Mouse (Mus musculus): ENCODE results near the gene Lcn8. TPM values are rescaled to one million over a fixed set of nuclear protein-coding genes. Genes with fewer than 3 reads are reported as not detected.

Lcn8 gene
- not detected in 2 replicates for polyA plus RNA-seq (2015; fragmentation: Nextera tagmentation; extraction: Ambion mirVana)

- H3K27ac ChIP-seq (ENCODE audit: low read depth, low read length): no peak within 1 kb of the TSS
- H3K9me3 ChIP-seq (ENCODE audit: control insufficient read depth, low read length): no peaks in the 10 kb centered on the region
- H3K27me3 ChIP-seq (replicated peaks; ENCODE audit: control insufficient read depth, insufficient read depth, low read length): no peaks in the 10 kb centered on the region
- H3K9ac ChIP-seq (ENCODE audit: low read depth, low read length): no peak within 1 kb of the TSS
- no peak within 1 kb of the TSS for H3K4me2 ChIP-seq (ENCODE audit: low read length)
- no peak for ATAC-seq
- WGBS: 82% methylated on average over 2 of the region's 2 CpGs
- H3K4me1 ChIP-seq (ENCODE audit: control insufficient read depth, insufficient read depth, low read depth, low read length): no peaks in the 10 kb centered on the region
- no peak within 1 kb of the TSS for H3K4me3 ChIP-seq (ENCODE audit: low read length)
- no peaks in the 10 kb centered on the region for H3K36me3 ChIP-seq (ENCODE audit: control insufficient read depth, insufficient read depth, low read length)
Observed at GRCm38 (mm10) chr2:25652902-25653301, at the start of gene Lcn8. Gene Lcn8 (plus strand): TSS chr2:25653120.

DNA sequence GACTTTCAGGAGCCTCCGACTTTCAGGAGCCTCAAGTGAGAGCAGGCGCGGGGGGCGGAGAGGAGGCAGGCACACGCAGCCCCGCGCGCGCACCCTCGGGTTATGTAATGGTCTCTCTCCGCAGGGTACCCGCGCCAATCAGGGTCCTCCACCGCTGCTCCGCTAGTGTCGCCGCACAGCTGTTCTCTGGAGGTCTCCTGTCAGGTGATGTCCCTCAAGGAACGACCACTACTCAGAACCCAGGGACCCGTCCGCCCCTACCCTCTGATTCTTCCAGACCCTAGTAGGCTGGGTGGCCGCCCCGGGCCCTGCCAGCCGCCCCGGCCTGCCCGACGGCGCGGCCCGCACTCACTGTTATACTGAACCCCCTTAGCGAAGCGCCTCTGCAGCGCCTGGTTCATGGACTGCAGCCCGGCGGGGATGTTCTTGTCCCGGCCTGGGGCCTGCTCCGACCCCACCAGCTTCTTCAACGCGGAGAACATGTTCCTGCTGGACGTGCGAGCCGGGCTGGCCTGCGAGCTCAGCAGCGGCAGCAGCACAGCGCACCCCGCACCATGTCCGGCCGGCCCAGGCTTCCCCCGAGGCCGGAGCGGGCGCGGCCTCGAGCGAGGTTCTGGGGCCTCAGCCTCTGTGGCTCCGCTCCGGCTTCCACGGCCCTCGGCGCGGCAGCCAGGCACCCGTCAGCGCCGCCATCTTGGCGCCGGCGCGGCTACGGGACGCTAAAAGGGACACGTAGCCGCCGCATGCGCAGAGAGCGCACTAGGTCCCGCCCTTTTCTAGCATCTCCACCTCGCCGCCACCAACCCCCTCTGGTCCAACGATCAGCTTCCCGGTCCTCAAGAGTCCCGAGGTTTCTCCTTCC is 44.9 kb upstream of the Lcn8 start, which contains the start of gene Rabl6:
TSS of gene Rabl6 (minus strand) at position 761 of the 862 bp plus-strand sequence.
- peak within 1 kb of the TSS; percentile 93 for H3K27ac ChIP-seq (ENCODE audit: low read depth, low read length)
- 1% methylated on average over 75 of the region's 80 CpGs for WGBS
- peak within 1 kb of the TSS; percentile 66 for H3K4me2 ChIP-seq (ENCODE audit: low read length)
- H3K4me3 ChIP-seq (ENCODE audit: low read length): peak within 1 kb of the TSS; percentile 100
- no peaks in the 10 kb centered on the region for H3K36me3 ChIP-seq (ENCODE audit: control insufficient read depth, insufficient read depth, low read length)
- ATAC-seq: peak; percentile 94
- no peaks in the 10 kb centered on the region for H3K27me3 ChIP-seq (replicated peaks; ENCODE audit: control insufficient read depth, insufficient read depth, low read length)
- peak within 1 kb of the TSS; percentile 99 for H3K9ac ChIP-seq (ENCODE audit: low read depth, low read length)
- H3K9me3 ChIP-seq (ENCODE audit: control insufficient read depth, low read length): no peaks in the 10 kb centered on the region
- H3K4me1 ChIP-seq (ENCODE audit: control insufficient read depth, insufficient read depth, low read depth, low read length): peaks cover 22% of the 10 kb centered on the region

GRCm38 (mm10) chr2:25608671-25609070 is 44.2 kb upstream of the Lcn8 start:
- Histone ChIP-seq H3K4me1 (ENCODE audit: control insufficient read depth, insufficient read depth, low read depth, low read length) (peaks cover 22% of the 10 kb centered on the region), H3K4me2 (ENCODE audit: low read length) (peak overlapping the region; percentile 66), H3K36me3 (ENCODE audit: control insufficient read depth, insufficient read depth, low read length) (no peaks in the 10 kb centered on the region), H3K9ac (ENCODE audit: low read depth, low read length) (peak overlapping the region; percentile 99), H3K9me3 (ENCODE audit: control insufficient read depth, low read length) (no peaks in the 10 kb centered on the region), H3K27me3 (replicated peaks; ENCODE audit: control insufficient read depth, insufficient read depth, low read length) (no peaks in the 10 kb centered on the region), H3K27ac (ENCODE audit: low read depth, low read length) (peak overlapping the region; percentile 93), H3K4me3 (ENCODE audit: low read length) (peak overlapping the region; percentile 100)
- WGBS: 70% methylated on average over 10 of the region's 10 CpGs
- no peak; the same call in 1 of the 2 replicates for ATAC-seq

GRCm38 (mm10) chr2:25616398-25616797 is 36.5 kb upstream of the Lcn8 start:
- Histone ChIP-seq H3K4me3 (ENCODE audit: low read length) (peak overlapping the region; percentile 4; the same call in 1 of the 2 replicates), H3K36me3 (ENCODE audit: control insufficient read depth, insufficient read depth, low read length) (no peaks in the 10 kb centered on the region), H3K4me1 (ENCODE audit: control insufficient read depth, insufficient read depth, low read depth, low read length) (peaks cover 9% of the 10 kb centered on the region), H3K9me3 (ENCODE audit: control insufficient read depth, low read length) (no peaks in the 10 kb centered on the region), H3K9ac (ENCODE audit: low read depth, low read length) (no peak overlapping the region), H3K27me3 (replicated peaks; ENCODE audit: control insufficient read depth, insufficient read depth, low read length) (peaks cover 21% of the 10 kb centered on the region), H3K27ac (ENCODE audit: low read depth, low read length) (no peak overlapping the region), H3K4me2 (ENCODE audit: low read length) (peak overlapping the region; percentile 11; the same call in 1 of the 2 replicates)
- no peak for ATAC-seq
- WGBS: 18% methylated on average over 22 of the region's 22 CpGs

GRCm38 (mm10) chr2:25617578-25617977 is 35.3 kb upstream of the Lcn8 start, which contains the start of gene Ccdc183:
Gene Ccdc183 (minus strand): TSS chr2:25617678.
- Histone ChIP-seq H3K4me3 (ENCODE audit: low read length) (no peak within 1 kb of the TSS), H3K4me1 (ENCODE audit: control insufficient read depth, insufficient read depth, low read depth, low read length) (peaks cover 13% of the 10 kb centered on the region), H3K27me3 (replicated peaks; ENCODE audit: control insufficient read depth, insufficient read depth, low read length) (peaks cover 21% of the 10 kb centered on the region), H3K9ac (ENCODE audit: low read depth, low read length) (no peak within 1 kb of the TSS), H3K4me2 (ENCODE audit: low read length) (no peak within 1 kb of the TSS), H3K27ac (ENCODE audit: low read depth, low read length) (no peak within 1 kb of the TSS), H3K36me3 (ENCODE audit: control insufficient read depth, insufficient read depth, low read length) (no peaks in the 10 kb centered on the region), H3K9me3 (ENCODE audit: control insufficient read depth, low read length) (no peaks in the 10 kb centered on the region)
- no peak for ATAC-seq
- 86% methylated on average over 3 of the region's 3 CpGs for WGBS

DNA sequence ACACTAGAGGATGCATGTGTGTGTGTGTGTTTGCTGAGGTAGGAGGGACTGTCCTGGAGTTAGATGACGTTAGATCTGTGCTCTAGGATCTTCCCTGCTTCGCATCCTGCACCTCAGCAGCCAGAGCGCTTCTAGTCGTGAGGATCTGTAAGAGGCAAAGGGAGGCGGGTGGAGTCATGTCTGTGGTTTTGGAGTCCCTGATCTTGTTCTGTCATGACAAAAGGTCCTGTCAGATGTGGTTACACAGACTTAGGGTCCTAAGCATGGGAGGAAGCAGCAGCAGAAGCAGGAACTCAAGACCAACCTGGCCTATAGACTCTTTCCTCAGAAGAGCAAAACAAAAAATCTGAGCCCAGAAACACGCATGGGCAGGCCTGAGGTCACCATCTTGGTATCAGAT is 32.5 kb upstream of the Lcn8 start:
- Histone ChIP-seq H3K36me3 (ENCODE audit: control insufficient read depth, insufficient read depth, low read length) (no peaks in the 10 kb centered on the region), H3K4me2 (ENCODE audit: low read length) (no peak overlapping the region), H3K27ac (ENCODE audit: low read depth, low read length) (no peak overlapping the region), H3K27me3 (replicated peaks; ENCODE audit: control insufficient read depth, insufficient read depth, low read length) (peaks cover 19% of the 10 kb centered on the region), H3K9me3 (ENCODE audit: control insufficient read depth, low read length) (no peaks in the 10 kb centered on the region), H3K9ac (ENCODE audit: low read depth, low read length) (no peak overlapping the region), H3K4me1 (ENCODE audit: control insufficient read depth, insufficient read depth, low read depth, low read length) (peaks cover 13% of the 10 kb centered on the region), H3K4me3 (ENCODE audit: low read length) (no peak overlapping the region)
- no peak for ATAC-seq
- WGBS: 84% methylated on average over 6 of the region's 6 CpGs

GRCm38 (mm10) chr2:25620852-25621228 is 32.1 kb upstream of the Lcn8 start:
- Histone ChIP-seq H3K4me3 (ENCODE audit: low read length) (peak overlapping the region; percentile 63), H3K4me1 (ENCODE audit: control insufficient read depth, insufficient read depth, low read depth, low read length) (peaks cover 13% of the 10 kb centered on the region), H3K4me2 (ENCODE audit: low read length) (peak overlapping the region; percentile 89), H3K27ac (ENCODE audit: low read depth, low read length) (no peak overlapping the region), H3K9me3 (ENCODE audit: control insufficient read depth, low read length) (no peaks in the 10 kb centered on the region), H3K36me3 (ENCODE audit: control insufficient read depth, insufficient read depth, low read length) (no peaks in the 10 kb centered on the region), H3K9ac (ENCODE audit: low read depth, low read length) (peak overlapping the region; percentile 78; the same call in 1 of the 2 replicates), H3K27me3 (replicated peaks; ENCODE audit: control insufficient read depth, insufficient read depth, low read length) (peaks cover 14% of the 10 kb centered on the region)
- no peak for ATAC-seq
- WGBS: 88% methylated on average over 4 of the region's 4 CpGs

DNA sequence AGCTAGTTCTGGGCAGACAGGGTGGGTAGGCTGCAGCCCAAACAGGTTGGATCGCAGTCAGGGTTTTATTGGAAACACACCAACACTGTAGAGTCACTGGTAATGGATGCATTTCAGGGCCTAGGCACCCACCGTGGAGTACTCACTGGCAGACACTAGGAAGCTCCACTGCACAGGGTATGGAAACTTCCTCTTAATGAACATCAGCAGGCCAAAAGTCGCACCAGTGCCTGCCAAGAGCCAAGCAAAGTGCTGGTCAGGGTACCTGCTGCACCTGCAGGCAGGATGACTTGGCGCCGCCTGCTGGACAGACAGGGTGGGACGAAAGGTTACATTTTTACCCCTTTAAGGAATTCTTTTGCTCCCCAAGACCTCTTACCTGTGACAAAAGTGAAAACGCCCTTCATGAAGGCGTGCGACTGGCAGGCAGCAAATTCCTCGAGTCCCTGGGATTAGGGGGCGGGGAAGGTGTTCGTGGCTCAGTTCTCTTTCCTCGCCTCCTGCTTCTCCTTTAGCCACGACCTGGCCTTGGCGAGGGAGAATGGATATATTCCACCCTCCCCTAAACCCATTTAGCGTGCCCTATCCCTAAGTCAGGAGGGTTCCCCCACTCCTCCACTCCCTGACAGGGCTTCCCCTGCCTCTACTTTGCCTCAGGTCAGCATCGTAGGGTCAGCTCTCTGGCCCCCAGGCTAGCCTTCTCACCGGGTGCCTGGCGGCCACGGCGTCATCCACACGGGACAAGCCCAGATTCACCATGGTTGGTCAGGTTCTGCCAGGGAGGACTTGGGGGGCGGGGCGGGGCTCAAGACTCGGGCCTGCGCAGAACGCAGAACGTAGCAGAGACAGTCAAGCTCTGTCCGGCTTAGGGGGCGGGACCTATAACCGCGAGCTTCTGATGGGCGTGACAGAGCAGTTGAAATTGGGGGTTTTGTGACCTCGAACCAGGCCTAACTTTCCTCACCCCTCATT is 31.4 kb upstream of the Lcn8 start, which contains the start of gene Tmem141:
TSS of gene Tmem141 (minus strand) at position 777 of the 972 bp plus-strand sequence.
- Histone ChIP-seq H3K4me3 (ENCODE audit: low read length) (peak within 1 kb of the TSS; percentile 63), H3K9ac (ENCODE audit: low read depth, low read length) (peak within 1 kb of the TSS; percentile 78), H3K9me3 (ENCODE audit: control insufficient read depth, low read length) (no peaks in the 10 kb centered on the region), H3K27me3 (replicated peaks; ENCODE audit: control insufficient read depth, insufficient read depth, low read length) (peaks cover 8% of the 10 kb centered on the region), H3K36me3 (ENCODE audit: control insufficient read depth, insufficient read depth, low read length) (no peaks in the 10 kb centered on the region), H3K27ac (ENCODE audit: low read depth, low read length) (peak within 1 kb of the TSS; percentile 74), H3K4me1 (ENCODE audit: control insufficient read depth, insufficient read depth, low read depth, low read length) (peaks cover 10% of the 10 kb centered on the region), H3K4me2 (ENCODE audit: low read length) (peak within 1 kb of the TSS; percentile 89)
- ATAC-seq: peak; percentile 95
- 6% methylated on average over 34 of the region's 34 CpGs for WGBS

All from hindbrain, embryonic 16.5 days (tissue).